Mouse (Mus musculus): ENCODE data around the gene Nr3c2.

Gene Nr3c2

DNA sequence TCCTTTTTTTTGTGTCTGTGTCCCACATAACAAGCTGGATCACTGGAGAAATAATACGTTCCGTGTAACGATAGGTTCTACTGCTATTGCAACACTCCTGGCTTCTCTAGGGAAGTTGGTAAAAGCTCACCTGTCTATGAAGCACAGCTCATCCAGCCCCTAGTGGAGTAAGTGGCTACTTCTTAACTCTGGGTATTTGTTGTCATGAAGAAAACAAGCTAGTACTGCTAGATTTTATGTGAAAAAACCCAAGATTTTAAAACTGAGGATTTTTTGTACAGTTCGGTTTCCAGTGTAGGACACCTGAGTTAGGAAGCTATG lies 271.2 kb downstream of the Nr3c2 start:
- no peak for DNase-seq (ENCODE audit: low read depth, low spot score)

DNA sequence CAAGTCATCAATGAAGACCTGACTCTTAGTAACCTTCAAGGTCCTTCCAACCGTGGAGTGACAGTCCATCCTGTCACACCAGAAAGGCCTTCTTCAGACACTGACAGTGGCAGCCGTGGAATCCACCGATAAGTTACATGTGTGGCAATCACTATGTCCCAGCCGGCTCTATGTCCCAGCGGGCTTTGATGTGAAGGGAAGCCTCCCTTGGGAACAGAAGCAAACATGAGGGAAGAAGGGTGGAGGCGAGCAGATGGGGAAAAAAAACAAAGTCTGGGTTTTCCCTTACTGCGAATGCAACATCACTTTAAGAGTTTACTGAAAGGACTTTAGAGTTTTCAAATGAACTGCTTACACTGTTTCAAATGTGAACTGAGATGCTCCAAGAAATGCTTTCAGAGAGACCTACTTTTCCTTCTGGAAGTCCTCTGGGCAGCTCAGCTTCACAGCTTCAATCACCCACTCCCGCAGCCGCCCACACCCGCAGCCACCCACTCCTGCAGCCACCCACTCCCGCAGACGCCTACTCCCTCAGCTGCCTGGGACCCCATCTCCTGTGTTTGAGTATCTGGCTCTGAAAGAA lies 273.9 kb downstream of the Nr3c2 start:
- no peak for DNase-seq (ENCODE audit: low read depth, low spot score)

- DNase-seq (ENCODE audit: low read depth, low spot score) = no peak
These were observed 274.5 kb downstream of the Nr3c2 start for GRCm38 (mm10) chr8:77173736-77174135.

DNA sequence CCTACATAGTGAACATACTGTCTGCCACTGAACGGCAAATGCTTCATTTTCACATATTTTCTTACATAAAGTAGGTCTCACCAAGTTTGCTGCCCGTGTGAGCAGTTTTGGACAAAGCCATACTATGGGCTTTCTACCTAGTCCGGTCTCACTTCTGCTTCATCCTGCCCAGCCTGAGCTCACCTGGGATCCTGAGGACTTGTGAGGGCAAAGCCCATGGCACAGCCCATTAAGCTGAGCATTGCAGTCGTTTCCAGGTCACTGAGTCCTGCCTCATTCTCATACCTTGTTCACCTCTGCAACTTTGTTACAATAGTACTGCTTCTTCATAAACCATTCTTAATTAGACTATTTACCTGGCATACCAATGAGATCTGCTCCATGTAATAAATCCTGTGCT lies 276.2 kb downstream of the Nr3c2 start:
- no peak for DNase-seq (ENCODE audit: low read depth, low spot score)

DNA sequence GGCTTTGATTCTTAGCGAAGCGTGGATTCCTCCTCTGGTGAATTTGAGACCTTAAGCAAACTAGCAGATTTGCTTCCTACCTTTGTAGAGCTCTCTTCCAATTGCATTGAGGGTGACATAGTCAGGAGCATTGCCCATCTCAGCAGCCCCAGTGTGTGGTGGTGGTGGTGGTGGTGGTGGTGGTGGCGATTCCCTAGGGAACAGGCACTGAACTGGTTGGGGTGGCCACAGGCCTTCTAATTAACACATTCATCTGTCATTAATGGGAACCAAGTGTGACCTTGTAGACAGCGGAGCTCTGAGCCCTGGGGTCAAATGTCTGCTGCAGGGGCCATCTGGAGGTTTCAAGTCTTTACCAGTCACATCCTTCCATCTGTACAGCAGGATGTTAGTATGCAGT lies 277.1 kb downstream of the Nr3c2 start:
- DNase-seq (ENCODE audit: low read depth, low spot score) = no peak

GRCm38 (mm10) chr8:77185816-77186215 lies 286.6 kb downstream of the Nr3c2 start:
- no peak for DNase-seq (ENCODE audit: low read depth, low spot score)

GRCm38 (mm10) chr8:77186914-77187536 lies 287.8 kb downstream of the Nr3c2 start:
- no peak for DNase-seq (ENCODE audit: low read depth, low spot score)

- DNase-seq (ENCODE audit: low read depth, low spot score) = no peak
These were observed 288.5 kb downstream of the Nr3c2 start for GRCm38 (mm10) chr8:77187748-77188147.

DNA sequence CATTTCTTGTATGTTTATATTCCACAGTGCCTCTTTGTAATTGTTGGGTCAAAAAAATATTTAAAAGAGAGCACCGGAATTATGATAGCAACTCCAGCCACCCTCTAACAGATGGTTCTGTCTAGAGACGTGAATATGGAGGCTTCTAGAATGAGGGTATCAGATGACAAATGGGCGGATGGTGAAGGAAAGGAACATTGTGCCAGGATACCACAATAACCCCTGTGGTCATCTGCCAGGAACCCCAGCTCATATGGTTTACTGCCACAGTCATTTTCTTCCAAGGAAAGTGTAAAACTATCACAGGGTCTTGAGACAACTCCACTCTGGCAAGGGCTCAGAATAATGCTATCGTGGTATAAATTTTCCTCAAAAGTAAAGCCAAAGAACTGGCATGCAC lies 289.1 kb downstream of the Nr3c2 start:
- no peak for DNase-seq (ENCODE audit: low read depth, low spot score)

- DNase-seq (ENCODE audit: low read depth, low spot score) = no peak
These were observed 290.1 kb downstream of the Nr3c2 start for GRCm38 (mm10) chr8:77189318-77189717.

GRCm38 (mm10) chr8:77190393-77190792 lies 291.2 kb downstream of the Nr3c2 start:
- DNase-seq (ENCODE audit: low read depth, low spot score) = no peak

DNA sequence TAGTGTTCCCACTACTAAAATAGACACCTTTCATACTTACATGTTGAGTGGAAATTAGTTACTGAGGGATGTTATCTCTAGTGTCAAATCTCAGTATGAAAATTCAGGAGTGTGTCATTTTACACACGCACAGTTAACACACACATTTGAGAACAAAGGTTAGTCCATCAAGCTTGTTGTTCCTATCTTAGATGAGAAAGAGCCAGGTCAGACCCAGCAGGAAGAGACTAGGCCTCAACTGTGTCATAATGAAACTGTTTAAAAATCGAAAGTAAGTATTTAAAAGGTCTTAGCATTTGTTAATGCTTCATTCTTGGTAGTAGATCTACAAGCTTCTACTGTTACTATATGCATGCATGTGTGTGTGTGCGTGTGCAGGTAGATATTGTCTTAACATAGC lies 310.1 kb downstream of the Nr3c2 start:
- DNase-seq (ENCODE audit: low read depth, low spot score) = peak; percentile 74

DNA sequence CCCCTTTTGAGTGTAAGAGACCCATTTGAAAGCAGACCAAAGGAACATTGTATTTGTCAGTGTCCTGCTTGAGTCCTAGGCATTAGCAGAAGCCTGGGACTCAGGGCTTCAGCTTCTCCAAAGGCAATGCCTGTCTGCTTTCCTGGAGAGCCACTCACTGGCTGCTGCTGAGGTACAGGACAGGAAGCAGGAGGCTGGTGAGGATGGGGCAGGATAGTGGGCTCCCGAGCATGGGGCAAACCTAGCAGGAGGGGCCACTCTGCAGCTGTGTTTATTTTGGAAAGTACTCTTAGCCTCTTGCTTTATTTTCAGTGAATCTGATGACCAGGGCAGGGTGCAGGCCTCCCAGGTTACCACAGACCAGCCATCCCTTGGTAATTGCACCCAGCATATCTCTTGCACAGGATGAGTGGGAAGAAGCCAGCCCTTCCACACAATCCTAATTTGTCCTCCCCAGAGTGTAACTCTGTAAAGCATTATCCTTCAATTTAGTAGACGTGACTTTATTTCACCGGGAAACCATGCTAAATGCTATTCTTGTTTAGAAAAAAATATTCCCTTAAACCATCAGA lies 314.7 kb downstream of the Nr3c2 start:
- no peak for DNase-seq (ENCODE audit: low read depth, low spot score)

- no peak for DNase-seq (ENCODE audit: low read depth, low spot score)
These were observed 315.4 kb downstream of the Nr3c2 start for GRCm38 (mm10) chr8:77214665-77215064.

DNA sequence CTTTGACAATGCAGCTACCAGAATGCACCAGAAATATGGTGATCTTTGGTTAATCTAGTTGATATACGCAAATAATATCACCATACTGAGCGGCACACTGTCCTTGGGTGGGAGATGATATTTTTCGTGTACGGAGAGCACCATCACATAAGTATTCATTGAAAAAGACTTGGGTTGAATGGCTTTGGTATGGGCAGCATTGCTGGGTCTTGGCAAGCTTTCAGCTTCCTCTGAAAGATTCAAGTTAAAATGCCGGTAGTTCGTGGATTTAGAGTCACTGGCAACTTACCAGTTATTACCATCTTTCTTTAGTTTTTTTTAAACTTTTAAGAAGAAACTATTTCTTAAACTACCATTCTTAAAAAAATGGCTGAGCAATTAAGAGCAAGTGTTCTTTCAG lies 315.9 kb downstream of the Nr3c2 start:
- DNase-seq (ENCODE audit: low read depth, low spot score) = no peak

- peak; percentile 21 for DNase-seq (ENCODE audit: low read depth, low spot score)
These were observed 323.9 kb downstream of the Nr3c2 start for GRCm38 (mm10) chr8:77223123-77223522.

DNA sequence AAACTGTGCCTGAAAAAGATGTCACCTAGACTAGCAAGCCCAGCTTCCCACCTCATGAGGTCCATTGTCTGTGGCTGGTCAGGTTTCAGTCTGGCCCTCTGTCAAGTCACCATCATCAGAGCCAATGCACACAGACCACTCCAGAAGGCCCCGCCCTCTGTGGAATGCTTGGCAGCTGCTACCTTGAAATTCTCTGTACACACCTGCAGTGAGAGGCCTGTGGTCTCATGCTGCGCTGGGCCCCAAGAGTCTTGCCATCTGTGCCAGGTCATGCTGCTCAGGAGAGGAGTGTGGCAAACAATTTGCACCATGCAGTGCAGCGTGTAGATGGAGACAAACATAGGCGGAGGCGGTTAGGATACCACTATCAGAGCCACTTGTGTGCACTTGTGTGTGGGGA lies 328.5 kb downstream of the Nr3c2 start:
- DNase-seq (ENCODE audit: low read depth, low spot score) = no peak

DNA sequence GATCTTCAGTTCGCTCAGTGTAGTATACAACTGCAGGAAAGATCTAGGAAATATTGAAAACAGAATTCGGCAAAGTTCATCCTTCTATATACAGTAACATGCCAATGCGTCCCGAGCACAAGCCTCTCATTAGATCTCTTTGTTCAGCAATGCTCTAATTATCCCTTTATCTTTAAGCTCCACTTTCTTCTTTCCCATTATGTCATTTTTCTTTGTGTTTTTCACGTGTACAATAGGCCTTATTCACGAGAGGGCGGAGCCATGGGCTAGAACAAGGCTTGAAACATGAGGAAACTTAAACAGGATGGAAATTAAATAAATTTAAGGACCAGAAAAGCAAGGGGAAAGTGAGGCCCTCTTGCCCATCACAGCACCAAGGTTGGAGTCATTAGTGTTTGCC lies 329.4 kb downstream of the Nr3c2 start:
- DNase-seq (ENCODE audit: low read depth, low spot score) = no peak

GRCm38 (mm10) chr8:77231211-77231610 lies 332.0 kb downstream of the Nr3c2 start:
- DNase-seq (ENCODE audit: low read depth, low spot score) = no peak

DNA sequence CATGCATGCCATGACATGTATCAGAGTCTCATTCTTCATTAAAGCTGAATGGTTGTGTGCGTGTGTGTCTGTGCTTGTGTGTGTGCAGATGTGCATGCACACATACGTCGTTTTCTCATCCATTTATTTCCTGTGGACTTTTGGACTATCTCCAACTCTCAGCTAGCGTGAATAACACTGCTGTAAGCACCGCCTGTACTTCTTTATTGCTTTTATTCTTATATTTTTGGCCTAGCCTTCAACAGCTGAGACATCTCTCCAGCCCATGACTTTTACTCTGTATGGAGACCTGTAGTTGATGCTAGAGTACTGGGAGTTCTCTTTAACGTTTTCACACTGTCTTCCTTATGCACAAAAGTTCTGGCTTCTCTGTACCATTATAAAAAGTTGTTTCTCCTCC lies 332.6 kb downstream of the Nr3c2 start:
- DNase-seq (ENCODE audit: low read depth, low spot score) = no peak

DNA sequence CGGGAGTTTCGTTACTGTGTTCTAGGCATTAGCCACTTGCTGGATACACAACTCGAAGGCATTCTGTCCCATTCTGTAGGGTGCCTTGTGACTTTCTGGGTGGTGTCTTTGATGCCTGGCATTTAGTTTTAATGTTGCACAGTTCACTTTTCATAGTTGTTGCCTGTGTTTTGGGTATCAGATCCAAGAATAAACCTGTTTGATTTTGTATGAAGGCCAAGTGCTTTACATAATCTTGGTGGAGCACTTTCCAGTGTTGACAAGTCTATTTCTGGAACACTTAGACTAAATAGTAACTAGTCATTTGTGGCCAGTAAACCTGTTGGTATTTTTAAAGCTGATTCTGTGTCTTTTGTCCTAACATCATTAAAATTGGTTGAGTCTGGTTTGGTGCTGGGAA lies 333.2 kb downstream of the Nr3c2 start:
- DNase-seq (ENCODE audit: low read depth, low spot score) = no peak

GRCm38 (mm10) chr8:77236701-77237100 lies 337.5 kb downstream of the Nr3c2 start:
- no peak for DNase-seq (ENCODE audit: low read depth, low spot score)

GRCm38 (mm10) chr8:77239462-77239861 lies 340.2 kb downstream of the Nr3c2 start:
- DNase-seq (ENCODE audit: low read depth, low spot score) = peak; percentile 19

GRCm38 (mm10) chr8:77241381-77241780 lies 342.1 kb downstream of the Nr3c2 start:
- DNase-seq (ENCODE audit: low read depth, low spot score) = no peak

Data from A20 (cell line).